ENCODE assay signal across 8 mouse cellular contexts in genomic region chrX:100776494-100776893, GRCm38 (mm10). TPM values are rescaled to one million over a fixed set of nuclear protein-coding genes. Genes with fewer than 3 reads are reported as not detected.
A peak's percentile ranks its signal among the peaks of the same experiment; 100 is the strongest.
DNase-seq lines count a peak whose midpoint lies in the region; ATAC-seq and TF ChIP-seq lines count a peak whose summit lies in the region.

No protein-coding gene starts in this region.

- intact Hi-C loops in gastrocnemius, adult 2 months (cut with DNase I): loop anchor here (10.0 kb wide), 1 partner anchor 168 kb away; no protein-coding TSS in a partner anchor
- intact Hi-C loops in left cerebral cortex, adult 2 months (cut with DNase I): loop anchor here (10.0 kb wide), 1 partner anchor 168 kb away; no protein-coding TSS in a partner anchor

- 0 out of 4 replicates have a peak, but pooled peaks have one; percentile 41 to 44 for ATAC-seq in hematopoietic stem cell, adult 5-6 weeks (replicated peaks in 1 of 2; ENCODE audit: insufficient read depth in 1 of 2, low FRiP score in 2 of 2, low TSS enrichment in 1 of 2, low read depth in 1 of 2, poor library complexity in 2 of 2, severe bottlenecking in 2 of 2)
- ATAC-seq in megakaryocyte, adult 5-6 weeks (ENCODE audit: poor library complexity, severe bottlenecking): peak; percentile 62

- H3K27ac ChIP-seq in gastrocnemius, adult 2 months: peak overlapping the region; percentile 81
- H3K27ac ChIP-seq in left cerebral cortex, adult 2 months: peak overlapping the region; percentile 44; the same call in 1 of the 2 replicates

- H3K27me3 ChIP-seq in erythroblast, embryonic 14.5 days (ENCODE audit: control insufficient read depth): no peaks in the 10 kb centered on the region; the same call in 1 of the 2 replicates

- no peaks in the 10 kb centered on the region; the same call in 1 of the 2 replicates for H3K9me3 ChIP-seq in erythroblast, embryonic 14.5 days (ENCODE audit: control insufficient read depth, low read length)

- H3K36me3 ChIP-seq in erythroblast, embryonic 14.5 days (ENCODE audit: control insufficient read depth): no peaks in the 10 kb centered on the region

- peak; percentile 79 for TF ChIP-seq CTCF in gastrocnemius, adult 2 months (IDR thresholded peaks at IDR 0.05)
- TF ChIP-seq CTCF in left cerebral cortex, adult 2 months (IDR thresholded peaks at IDR 0.05): peak; percentile 81

- peak; percentile 50 for DNase-seq in gastrocnemius, adult 2 months
- no peak for DNase-seq in gastrocnemius, postnatal 25 days
- peak; percentile 82 for DNase-seq in brain, adult 2 months (ENCODE audit: low read depth, low spot score)
- peak in 1 of 2 experiments; percentile 47 for DNase-seq in left cerebral cortex, adult 2 months (ENCODE audit: extremely low spot score in 1 of 2, low spot score in 2 of 2)
- DNase-seq in skeletal muscle tissue, adult 2 months (ENCODE audit: low read depth, low spot score): peak; percentile 21

- H3K4me1 ChIP-seq in erythroblast, embryonic 14.5 days (ENCODE audit: control insufficient read depth): peaks cover 12% of the 10 kb centered on the region

- H3K4me3 ChIP-seq in gastrocnemius, adult 2 months: peak overlapping the region; percentile 77
- peak overlapping the region; percentile 57 for H3K4me3 ChIP-seq in erythroblast, embryonic 14.5 days (replicated peaks)
- peak overlapping the region; percentile 18 for H3K4me3 ChIP-seq in left cerebral cortex, adult 2 months

RNA-seq across cellular contexts. Expression of gene Dlg3, which starts 9.0 kb away (rescaled TPM):
- 1 to 10 TPM; 1.7 to 2.0 TPM for total RNA-seq in gastrocnemius, adult 2 months (2021)
- total RNA-seq in gastrocnemius, postnatal 25 days (2021): 1 to 10 TPM; 1.1 TPM
- not detected in 2 replicates for polyA plus RNA-seq in erythroblast, embryonic 14.5 days (2012)
- total RNA-seq in hematopoietic stem cell, adult 5-6 weeks (2017): 18.3 and 20.8 TPM in 2 replicates
- total RNA-seq in left cerebral cortex, adult 2 months (2021): 100 to 1,000 TPM; 134 to 143 TPM
- total RNA-seq in megakaryocyte, adult 5-6 weeks (2015): 1.0 and 2.5 TPM in 2 replicates
- 1.4 and 2.1 TPM in 2 replicates for total RNA-seq in megakaryocyte, adult 5-6 weeks (2017)

RNA-seq across cellular contexts. Expression of gene Gdpd2, which starts 46.8 kb away (rescaled TPM):
- not detected for total RNA-seq in gastrocnemius, adult 2 months (2021)
- total RNA-seq in gastrocnemius, postnatal 25 days (2021): not detected
- polyA plus RNA-seq in erythroblast, embryonic 14.5 days (2012): not detected in 2 replicates
- total RNA-seq in hematopoietic stem cell, adult 5-6 weeks (2017): 0.44 TPM in 1 of 2 replicates, not detected in the other
- 10 to 100 TPM in 1 of 2 experiments, 1 to 10 TPM in 1; 5.6 to 12.1 TPM for total RNA-seq in left cerebral cortex, adult 2 months (2021)
- 1.2 and 4.7 TPM in 2 replicates for total RNA-seq in megakaryocyte, adult 5-6 weeks (2015)
- total RNA-seq in megakaryocyte, adult 5-6 weeks (2017): 0.73 and 2.7 TPM in 2 replicates

Comparison
In these comparisons a context has a peak if more than half of its experiments do, and no peak if none do; other contexts are left out.
1. H3K4me3 ChIP-seq: peak in every context shown above with its lines; median percentile 77 in gastrocnemius, adult 2 months; 57 in erythroblast, embryonic 14.5 days; 18 in left cerebral cortex, adult 2 months.